Mouse (Mus musculus): ENCODE results near the gene Zfp423.
A peak's percentile ranks its signal among the peaks of the same experiment; 100 is the strongest.

The Zfp423 gene

DNA sequence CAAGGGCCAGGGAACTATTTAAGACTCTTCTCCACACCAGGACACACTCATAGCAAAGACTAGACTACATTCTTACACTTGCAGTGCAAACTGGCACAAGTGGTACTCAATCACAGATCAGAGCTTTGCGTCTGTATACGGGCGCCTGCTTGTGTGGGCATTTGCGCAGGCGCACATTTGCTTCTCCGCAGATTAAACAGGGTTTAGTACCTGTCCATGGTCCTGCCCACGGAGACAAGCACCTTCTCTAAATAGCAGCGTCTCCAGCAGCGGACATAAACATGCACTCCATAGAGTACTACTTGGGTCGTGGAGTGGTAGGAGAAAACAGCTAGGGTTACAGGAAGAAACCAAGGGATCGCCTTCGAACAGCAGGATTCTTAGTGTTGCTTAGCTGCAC lies 259.1 kb downstream of the Zfp423 start:
- DNase-seq (ENCODE audit: low spot score in 2 of 2) = no peak

DNA sequence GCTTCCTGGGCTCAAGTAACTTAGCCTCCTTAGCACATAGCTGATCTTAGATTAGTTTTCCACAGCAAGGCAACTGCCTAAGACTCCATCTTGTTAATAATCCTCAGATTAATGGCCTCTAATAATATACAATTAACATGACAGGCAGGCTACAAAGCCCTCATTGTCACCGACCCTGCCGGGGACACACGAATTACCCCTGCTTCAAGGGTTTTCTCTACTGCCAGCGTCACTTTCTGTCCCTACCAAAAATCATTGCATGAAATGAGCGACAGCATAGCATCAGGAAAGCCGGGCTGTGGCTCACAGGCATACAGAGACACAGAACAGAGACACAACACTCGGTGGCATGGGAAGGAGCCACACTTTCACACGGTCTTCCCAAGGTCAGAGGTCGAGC lies 262.3 kb downstream of the Zfp423 start:
- no peak for DNase-seq (ENCODE audit: low spot score in 2 of 2)

DNA sequence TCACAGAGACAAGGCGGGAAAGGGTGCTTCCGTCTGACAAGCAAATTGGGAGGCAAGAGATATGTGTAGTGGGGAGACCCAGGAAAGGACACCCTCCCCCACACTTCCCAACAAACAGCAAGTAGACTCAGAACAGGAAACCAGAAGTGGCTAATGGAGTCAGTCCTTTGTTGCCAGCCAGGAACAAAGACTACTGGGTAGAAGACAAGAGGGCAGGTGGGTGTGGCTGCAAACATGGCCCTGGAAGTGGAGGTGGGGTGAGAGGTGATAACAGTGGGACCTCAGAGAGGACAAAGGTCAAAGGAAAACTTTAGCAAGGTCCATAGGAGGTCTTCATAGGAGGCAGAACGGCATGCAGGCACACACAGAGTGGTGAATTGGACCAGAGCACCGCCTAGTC lies 265.7 kb downstream of the Zfp423 start:
- DNase-seq (ENCODE audit: low spot score in 2 of 2) = no peak

DNA sequence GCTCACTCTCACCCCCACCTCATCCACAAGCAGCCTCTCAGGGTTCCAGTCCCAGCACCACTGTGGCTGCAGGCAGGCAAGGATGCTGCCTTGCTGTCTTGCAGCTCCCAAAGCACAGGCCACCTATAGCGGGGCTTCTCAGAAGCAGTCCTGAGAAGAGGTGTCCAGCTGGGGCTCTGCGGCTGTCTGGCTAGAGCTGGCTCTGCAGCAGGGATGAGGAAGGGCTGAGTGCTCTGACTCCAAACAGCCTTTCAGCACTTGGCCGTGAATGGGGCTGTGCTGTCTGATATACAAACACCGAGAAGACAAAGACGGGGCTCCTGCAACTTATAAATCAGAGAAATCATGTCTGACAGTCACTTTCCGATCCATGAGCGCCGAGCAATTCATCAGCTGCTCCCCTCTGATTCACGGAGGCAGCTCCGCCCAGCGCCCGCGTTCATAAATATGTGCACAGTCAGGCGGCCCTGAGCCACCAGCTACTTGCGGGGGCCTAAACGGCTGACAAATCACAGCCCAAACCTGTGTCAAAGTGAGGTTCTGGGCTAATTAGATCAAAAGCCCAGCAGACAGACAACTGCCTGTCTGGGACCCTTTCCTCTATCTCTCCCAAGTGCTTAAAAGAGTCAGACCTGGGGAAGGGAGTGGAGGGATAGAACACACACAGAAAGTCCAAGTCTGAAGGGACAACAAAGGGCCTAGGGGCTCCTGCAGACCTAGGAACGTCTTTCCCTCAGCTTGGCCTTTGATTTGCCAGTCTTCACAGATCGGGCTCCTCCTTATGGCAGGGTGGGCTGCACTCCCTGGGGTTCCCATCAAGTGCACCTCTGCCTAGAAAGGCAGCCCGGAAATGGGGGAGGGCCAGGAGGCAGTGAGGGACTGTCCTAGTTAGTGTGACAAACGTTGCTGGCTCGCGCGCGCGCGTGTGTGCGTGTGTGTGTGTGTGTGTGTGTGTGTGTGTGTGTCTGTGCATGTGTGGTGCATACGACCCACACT lies 269.0 kb downstream of the Zfp423 start:
- DNase-seq (ENCODE audit: low spot score in 2 of 2) = peak in 1 of 2 experiments; percentile 56

DNA sequence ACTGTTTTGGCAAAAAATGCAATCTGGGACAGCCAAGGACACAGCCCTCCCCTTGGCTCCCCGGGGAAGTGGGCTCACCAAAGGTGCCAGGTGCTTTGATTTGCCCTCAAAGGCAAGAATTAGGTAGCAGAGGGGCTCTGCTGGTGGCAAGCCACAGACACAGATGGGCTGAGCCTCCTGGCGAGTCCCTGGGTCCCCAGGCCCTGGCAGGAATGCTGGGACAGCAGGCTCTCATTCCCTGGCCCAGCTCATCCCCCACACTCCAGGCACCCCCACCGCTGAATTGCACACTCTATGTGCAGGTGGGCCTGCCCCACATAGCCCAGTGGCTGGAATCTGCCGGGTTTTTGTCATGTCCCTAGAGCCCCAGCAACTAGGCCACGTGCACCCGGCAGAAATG lies 270.2 kb downstream of the Zfp423 start:
- DNase-seq (ENCODE audit: low spot score in 2 of 2) = no peak

DNA sequence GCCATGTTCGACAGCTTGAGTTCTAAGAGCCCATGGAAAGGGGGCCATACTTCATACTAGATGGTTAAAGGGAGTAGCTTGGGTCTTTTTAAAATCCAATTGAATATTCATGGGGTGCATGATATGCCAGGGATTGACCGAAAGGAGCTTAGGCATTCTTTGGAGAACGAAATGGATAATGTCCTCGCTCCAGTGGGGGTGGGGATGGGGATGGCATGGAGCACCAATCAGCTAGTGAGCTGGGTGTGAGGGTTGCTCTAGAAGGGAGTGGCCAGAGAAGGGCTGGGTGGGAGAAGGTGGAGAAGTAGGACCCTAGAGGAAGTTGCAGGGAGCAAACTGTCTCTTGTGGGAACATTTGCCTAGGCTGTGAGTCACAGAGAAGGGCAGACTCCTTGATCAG lies 271.0 kb downstream of the Zfp423 start:
- no peak for DNase-seq (ENCODE audit: low spot score in 2 of 2)

DNA sequence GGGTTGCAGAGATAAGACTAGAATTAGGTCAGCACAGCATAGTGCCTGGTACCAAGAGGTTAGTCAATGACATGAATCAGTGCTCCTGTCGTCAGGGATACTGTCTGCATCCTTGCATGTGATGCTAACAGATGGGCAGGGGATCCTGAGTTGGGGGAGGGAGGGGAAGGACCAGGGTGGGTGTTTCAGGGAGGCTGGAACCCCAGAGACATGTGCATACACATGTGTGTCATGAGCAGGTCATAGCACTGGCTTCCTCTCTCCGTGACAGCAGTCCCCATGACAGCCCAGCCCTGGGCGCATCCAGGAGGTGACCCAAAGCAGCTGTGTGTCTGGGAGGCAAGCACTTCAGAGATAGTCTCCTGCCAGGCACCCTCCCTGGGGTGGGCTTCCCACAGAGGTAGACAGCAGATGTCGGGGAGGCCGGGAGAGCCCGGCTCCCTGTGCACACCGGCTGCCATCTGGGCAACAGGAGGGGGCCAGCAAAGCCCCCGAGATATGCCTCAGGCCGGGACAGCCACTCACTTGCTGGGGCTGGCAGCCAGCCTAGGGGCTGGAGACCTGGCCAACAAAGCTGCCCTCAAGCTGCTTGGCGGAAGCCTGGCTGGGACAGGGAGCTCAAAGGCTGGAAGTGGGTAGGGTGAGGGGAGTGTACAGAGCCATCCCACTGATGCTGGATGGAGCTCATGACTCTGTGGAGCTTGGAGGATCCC lies 272.3 kb downstream of the Zfp423 start:
- no peak for DNase-seq (ENCODE audit: low spot score in 2 of 2)

DNA sequence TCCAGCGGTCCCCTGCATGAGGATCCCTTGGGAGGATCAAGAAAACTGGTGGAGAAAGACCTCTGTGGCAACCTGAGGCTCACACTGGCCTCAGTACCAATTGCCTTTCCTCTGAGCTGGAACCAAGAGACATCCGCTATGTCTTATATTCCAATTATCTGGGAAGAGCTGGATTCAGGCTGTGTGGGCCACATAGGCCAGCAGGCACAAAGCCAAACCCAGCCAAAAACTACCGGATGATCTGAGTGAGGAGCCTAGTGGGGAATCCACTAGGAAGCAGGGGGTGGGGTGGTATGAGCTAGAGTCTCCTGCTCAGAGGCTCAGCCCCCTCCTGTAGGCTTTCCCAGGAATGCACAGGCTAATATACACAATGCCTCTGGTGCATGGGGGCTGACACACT lies 273.4 kb downstream of the Zfp423 start:
- DNase-seq (ENCODE audit: low spot score in 2 of 2) = no peak

DNA sequence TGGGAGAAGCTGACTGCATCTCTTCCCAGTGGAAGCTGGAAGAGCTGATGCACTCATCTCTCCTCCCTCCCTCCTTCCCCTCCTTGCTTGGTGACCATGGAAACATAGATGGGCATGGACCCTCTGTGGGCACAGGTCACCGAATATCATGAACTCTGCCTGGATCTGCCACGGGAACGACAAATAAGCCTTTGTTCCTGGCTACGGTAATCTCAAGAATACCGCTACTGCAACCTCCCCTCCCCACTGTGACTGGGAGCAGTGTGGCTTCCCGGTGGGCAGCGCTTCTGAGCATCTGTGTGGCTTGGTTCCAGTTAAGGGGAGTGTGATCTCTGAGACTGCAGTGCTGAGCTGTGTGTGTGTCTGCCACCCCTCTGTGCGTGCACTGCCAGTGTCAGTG lies 274.0 kb downstream of the Zfp423 start:
- no peak for DNase-seq (ENCODE audit: low spot score in 2 of 2)

DNA sequence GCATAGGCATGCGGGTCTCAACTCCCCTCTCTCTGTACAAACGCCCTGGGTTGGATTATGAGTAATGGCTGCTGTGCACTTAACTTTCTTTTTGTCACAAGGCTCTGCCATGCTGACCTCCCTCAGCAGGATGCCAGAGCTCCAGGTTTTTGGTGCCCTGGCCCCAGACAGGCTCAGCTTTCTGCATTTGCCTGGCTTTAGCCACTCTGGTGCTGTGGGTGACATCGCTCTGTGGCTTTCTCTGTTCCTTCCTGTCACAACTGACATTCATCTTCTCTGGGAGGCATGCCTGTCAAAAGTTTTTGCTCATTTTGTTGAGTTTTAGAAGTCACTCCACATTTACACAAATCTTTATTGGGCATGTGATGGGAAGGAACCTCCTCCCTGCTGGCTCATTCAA lies 277.3 kb downstream of the Zfp423 start:
- no peak for DNase-seq (ENCODE audit: low spot score in 2 of 2)

DNA sequence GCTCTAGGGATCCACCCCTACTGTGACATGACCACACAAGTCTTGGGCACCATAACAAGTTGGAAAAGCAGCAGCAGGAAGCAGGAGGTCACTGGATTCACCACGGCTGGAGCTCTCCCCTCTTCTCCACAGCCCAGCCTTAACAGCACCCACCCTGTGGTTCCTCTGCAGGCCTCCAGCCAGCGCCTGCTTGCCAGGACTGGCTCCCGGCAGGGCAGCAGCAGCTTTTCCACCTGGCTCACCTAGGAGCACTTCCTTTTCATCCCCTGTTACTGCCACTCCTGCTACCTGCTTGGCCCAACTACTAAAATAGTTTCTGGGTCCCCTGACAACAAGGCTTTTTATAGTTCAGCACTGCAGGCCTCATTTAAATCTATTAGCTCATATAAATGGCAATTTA lies 279.4 kb downstream of the Zfp423 start:
- DNase-seq (ENCODE audit: low spot score in 2 of 2) = no peak

DNA sequence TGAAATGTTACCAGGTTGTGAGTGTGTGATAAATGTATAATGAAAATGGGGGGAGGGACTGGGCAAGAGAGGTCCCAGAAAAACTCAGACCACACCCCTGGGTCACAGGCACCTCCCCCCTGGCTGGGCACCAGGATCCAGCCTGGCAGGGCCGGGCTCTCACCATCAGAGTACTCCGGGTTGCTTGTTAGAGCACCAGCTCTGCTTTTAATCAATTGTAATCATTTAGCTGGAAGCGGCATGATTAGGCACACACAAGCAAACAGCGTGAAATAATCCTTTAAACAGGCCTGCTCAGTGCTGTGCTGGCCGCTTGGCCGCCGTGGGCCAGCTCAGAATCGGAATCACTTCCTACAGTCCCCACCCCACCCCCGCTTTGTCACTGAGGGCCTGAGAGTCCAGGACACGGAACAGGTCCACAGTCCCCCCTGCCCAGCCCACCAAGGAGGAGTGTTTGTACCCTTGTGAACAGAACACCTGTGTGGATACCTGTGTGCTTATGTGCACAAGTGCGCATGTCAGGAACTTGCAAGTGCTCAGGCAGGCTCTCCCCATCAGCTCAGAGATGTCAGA lies 279.9 kb downstream of the Zfp423 start:
- DNase-seq (ENCODE audit: low spot score in 2 of 2) = no peak

DNA sequence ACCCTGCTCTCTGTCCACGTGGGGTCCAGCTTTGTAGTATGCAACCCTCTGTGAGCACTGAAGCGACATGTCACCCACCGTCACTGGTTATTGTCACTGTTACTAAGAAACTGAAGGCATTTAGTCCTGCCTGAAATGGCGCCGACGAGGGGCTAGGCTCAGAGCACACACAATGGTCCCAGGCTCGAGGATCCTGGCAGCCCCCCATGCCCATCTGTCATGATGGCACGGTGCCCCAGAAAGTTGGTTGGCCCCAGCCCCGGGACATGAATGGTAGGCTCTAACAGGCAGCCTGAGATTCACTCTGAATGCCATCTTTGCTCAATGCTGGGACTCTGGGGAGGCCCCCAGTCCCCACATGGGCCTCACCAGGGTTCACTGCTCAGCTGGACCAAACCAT lies 284.0 kb downstream of the Zfp423 start:
- DNase-seq (ENCODE audit: low spot score in 2 of 2) = no peak

DNA sequence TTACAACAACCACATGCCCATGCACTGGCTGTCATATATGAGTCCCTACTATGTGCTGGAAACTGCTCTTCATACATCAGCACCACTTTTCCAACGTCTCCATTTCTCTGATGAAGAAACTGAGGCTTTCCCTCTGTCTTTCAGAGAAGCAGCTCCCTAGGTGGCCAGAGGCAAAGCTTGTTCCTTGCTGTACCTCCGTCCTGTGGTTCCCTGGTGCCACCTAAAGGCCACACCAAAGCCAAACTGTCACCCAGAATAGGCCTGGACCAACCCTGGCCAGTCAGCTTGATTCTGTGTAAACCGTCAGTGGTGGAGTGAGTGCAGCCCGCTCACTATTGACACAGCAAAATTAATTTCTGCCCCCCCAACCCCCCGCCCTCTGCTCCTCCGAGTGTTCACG lies 285.2 kb downstream of the Zfp423 start:
- DNase-seq (ENCODE audit: low spot score in 2 of 2) = no peak

DNA sequence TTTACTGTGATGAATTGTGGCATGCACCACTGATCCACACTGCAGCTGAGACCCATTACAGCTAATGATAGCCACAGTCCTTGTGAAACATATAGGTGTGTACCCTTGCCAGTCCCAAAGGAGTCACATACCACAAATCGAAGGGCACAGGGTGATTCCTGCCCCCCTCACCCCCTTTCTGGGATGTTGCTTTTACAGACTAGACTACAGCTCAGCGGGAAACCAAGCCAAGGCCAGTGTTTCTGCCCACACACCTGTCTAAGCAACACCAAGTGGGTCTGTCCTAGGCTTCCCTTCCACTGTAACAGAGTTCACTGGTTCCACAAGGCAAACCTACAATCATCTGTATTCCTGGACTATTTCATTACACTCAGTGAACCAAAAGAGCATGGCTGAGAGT lies 287.2 kb downstream of the Zfp423 start:
- DNase-seq (ENCODE audit: low spot score in 2 of 2) = no peak

DNA sequence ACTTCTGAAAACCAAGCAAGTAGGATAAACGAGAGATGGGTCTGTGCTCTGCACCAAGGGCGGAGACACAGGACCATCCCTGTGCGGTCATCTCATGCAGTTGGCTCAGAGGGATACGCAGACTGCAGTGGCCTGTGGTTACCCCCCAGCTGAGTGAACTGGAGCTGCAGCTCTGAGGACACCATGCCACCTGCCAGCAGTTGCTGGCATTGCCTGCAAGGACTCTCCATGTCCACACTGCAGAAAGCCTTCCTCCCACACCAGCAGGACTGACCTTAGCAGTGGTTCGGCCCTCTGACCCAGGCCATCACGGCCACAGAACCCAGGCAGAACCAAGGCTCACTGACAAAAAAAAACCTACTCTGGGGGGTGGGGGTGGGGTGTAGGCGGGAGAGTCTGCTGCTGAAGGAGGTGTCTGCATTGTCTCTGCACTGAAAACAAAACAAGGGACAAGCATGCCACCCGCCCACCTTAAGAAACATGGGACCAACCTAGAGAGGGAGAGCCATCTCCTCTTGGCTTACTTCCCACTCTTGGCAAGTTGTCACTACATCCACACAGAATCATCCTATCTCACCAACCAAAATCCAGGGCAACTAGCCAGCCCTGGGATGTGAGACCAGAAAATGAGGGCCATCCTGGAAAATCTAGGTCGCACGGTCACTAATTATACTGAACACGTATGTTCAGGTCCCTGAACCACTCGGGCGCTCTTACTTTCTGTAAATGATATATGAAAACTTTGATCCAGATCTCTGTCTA lies 288.0 kb downstream of the Zfp423 start:
- no peak for DNase-seq (ENCODE audit: low spot score in 2 of 2)

DNA sequence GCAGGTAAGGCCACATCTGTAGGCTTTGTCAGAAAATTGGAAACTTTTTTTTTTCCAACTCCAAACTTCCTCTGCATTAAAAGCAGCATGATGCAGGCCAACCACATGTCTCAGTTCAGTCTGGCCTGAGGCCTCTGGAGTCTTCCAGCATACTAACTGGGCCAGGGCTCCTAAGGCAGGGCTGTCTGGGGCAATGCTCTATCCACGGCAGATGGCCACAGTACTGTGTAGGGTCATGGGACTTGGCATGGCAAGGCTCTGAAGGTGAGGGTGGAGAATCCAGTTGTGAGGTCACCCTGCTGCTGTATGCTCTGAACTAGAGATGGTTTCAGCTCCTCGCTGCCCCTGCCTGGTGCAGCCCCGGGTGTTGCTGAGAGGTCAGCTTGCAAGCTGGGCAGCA lies 289.2 kb downstream of the Zfp423 start:
- no peak for DNase-seq (ENCODE audit: low spot score in 2 of 2)

DNA sequence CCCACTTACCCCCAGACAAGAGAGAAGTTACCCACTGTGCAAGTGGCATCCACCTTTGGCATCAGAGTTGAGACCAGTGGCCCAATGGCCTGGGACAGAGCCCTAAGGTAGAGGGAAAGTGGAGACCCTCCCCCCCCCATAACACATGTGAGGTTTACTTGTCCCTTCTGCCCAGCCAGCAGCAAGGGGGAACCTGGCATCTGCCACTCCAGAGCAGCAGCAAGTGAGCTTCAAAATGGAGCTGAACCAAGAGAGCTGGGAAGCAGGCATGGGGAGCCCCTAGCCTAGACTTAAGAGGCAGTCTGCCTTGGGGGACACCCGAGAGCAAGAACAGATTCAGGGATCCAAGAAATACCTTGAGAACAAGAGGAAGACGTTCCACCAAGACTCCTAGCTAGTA lies 290.7 kb downstream of the Zfp423 start:
- no peak for DNase-seq (ENCODE audit: low spot score in 2 of 2)

DNA sequence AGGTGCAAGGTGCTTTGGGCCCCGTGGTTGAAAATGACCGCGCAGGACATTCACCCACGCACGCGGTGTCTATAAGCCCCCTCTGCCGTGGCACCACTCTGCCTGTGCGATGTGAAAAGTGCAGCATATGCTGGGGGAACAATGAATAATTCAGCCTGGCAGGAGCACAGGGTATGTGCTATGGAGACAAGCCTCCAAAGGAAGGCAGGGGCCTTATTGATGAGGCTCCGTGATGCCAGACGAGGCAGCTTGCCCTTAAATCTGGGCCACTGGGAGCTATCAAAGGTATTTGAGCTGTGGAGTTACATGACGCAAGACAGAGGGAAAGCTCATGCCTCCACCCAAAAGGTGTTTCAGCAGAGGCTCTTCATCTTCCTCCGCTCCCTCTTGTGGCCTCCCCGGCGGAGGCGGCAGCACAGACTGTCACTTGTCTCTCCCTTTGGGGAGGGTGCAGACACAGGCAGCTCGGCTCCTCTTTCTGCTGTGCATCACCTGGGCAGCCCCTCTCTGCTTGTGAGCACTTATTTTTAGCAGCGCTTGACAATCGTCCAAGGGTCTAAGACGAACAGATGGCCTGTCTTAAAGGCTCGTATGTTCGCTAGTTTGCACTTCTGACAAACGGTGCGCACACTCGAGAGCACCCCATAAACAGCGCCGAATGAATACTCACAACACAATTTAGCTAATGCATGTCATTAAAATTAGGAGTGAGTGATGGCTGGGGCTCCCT lies 291.3 kb downstream of the Zfp423 start:
- DNase-seq (ENCODE audit: low spot score in 2 of 2) = peak; percentile 64 to 67

DNA sequence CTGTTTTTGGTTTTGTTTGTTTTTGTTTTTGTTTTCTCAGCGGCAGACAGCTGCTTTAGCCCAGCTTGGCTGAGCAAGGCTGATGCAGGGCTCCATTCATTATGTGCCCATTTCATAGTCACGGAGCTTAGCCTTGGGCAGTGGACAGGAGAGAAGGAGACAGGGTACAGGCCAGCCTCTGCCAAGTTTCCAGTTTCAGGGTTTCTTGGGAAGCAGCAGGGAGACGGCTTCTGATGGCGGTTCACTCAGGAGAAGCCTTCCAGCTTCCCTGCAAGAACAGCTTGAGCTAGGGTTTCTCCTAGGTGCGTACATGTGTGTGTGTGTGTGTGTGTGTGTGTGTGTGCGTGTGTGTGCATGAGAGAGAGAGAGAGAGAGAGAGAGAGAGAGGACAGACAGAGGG lies 292.1 kb downstream of the Zfp423 start:
- DNase-seq (ENCODE audit: low spot score in 2 of 2) = no peak

DNA sequence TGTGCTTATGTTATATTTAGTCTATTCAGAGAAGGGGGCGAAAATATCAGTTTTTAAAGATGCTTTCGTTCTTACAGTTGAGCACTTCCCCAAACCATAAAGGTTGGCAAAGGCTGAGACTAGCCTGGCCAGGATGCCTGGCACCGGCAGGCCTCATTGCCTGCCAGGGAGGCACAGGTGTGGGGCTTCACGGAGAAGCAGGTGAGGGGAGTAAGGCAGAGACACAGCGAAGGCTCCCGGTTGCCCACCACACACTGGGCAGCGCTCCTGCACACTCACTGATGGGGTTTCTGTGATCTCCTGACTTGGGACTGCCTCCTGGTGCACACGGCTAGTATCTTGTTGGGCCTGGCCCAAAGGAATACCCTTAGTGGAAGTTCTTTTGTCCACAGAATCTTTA lies 294.1 kb downstream of the Zfp423 start:
- no peak for DNase-seq (ENCODE audit: low spot score in 2 of 2)

DNA sequence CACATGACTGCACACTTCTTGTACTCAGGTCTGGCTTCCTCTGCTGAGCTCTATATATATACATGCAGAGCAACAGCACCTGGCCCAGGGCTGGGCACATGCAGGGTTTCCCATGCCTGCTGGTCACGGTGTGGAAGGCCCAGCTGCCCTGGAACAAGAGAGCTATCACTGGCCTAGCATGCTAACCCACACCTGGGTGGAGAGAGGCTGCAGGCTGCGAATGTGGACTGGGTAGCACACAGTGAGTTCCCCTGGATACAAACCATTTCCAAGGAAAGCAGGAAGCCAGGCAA lies 295.2 kb downstream of the Zfp423 start:
- DNase-seq (ENCODE audit: low spot score in 2 of 2) = no peak

Data from right cerebral cortex, adult 2 months (tissue).